Mouse (Mus musculus): ENCODE results near the gene Exoc1.

Exoc1 gene

DNA sequence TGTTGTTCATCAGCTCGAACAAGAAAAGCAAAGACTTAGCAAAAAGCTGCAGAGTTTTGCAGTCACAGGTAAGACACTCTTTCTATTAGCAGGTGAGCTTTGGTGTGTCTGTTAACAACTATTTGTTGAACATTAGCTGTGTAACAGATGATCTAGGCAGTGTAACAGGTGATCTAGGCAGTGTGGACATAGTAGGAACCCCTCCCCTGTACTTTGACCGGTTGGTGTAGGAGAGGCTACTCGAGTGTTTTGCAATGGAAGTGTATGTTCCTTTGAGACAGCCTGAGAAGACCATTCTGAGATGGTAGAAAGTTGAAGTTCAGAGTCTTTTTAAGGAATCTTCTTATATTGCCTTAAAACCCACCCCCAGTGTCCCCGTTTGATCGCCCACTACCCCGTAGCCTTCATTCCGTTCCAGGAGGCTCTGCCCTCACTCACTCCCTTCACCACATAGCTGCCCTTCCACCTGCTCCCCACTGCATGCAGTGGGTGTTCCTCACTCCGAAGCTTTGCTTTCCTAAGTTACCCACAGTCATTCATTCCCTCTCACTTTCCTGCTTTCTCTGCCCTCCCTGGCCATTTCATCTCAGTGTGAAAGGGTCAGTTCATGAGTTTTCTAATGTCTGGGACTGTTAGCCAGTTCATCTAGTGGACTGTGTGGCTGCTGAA, 80.7 kb downstream of the Exoc1 start:
- DNase-seq (ENCODE audit: low read depth): no peak

DNA sequence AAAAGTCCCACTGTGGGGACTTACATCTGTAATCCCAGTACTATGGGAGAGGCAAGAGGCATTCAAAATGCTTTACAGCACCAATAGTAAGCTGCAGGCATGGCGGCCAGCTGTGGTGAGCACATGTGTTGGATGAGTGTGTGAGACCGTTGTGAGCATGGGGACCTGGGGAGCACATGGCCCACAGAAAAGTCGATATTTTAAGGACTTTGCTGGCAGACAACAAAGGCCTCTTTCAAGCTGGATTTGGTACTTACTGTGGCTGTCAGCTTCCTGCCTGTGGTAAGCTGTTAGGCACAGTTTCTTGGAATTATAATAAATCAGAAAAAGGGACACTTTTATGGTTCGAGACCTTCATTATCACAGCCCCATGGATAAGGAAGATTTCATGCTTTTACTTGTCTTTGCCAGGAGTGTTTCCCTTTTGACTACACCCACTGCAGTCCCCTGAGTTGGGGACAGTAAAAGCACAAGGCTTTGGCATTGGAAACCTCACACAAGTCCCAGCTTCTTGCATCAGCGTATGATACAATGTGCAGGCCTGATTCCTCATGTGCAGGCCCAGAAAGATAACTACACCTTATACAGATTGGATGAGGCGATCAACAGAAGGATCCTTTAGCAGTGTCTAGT, 83.9 kb downstream of the Exoc1 start:
- DNase-seq (ENCODE audit: low read depth): no peak

DNA sequence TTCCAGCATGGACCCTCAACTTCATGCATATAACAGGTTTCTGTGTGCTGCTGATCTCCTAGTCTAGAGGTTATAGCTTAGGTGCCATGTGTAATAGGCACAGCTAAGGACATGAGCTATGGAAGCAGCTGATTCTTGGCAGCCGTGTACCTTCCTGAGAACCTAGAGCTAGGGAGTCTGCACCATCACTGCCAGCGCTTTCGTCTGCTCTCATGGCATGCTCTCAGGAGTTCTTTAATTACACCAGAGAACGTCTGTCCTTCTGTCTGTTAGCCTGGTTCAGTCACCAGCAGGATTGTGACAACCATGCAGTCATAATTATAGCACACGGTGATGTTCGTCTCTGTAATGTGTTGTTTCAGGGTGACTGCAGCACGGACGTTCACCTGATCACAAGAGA, 86.2 kb downstream of the Exoc1 start:
- DNase-seq (ENCODE audit: low read depth): no peak

DNA sequence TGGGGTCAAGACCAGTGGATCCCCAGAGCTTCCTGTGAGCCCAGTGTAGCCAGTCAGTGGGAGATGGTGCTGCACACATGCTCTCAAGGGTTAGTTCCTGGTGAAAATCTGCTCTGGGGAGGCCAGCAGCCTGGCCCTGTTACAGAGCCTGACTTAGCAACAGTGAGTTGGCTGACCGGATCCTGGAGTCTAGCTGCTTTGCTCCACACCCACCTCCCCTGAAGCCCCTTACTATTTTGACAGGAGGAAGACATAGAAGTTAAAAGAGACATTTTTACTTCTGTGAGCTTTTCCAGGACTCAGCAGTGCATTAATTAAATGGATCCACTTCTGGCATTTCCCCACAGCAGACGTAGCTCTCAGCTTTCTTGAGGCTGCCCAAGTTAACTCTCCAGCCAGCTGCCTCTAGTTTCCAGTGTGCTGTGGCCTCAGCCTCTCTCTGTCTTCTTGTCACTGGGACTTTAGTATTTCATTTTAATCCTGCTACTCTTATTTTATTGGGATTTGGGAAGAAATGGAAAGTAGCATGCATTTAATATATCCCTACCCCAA, 87.2 kb downstream of the Exoc1 start:
- no peak for DNase-seq (ENCODE audit: low read depth)

DNA sequence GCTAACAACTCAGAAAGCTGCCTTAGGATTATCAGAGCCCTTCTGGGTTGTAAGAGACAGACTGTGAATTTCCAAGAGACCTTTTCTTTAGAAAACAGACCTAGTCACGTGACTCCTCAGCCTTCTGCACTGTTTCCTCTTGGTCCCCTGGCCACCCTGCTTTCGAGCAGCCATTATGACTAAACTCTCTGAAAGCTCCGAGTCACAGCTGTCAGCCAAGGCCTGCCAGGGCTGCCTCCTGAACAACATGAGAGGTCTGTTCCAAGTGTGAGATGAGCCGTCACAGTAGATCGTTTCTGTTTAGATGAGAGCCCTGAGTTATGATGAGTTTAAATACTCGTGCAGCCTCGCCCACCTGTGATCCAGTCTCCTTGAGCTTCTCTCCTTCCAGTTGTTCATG, 89.6 kb downstream of the Exoc1 start:
- DNase-seq (ENCODE audit: low read depth): no peak

All from c-Kit-positive CD71-positive TER-119-negative erythroid progenitor cells, embryonic 14.5 days (primary cell).